Mouse (Mus musculus): Measurements from ENCODE around the gene Eif4b.

Gene Eif4b

GRCm38 (mm10) chr15:102101672-102102541, 28.3 kb downstream of the Eif4b start:
- no peak for DNase-seq (ENCODE audit: low read depth, low spot score)

- no peak for DNase-seq (ENCODE audit: low read depth, low spot score)
Measured at GRCm38 (mm10) chr15:102102548-102103121, 29.1 kb downstream of the Eif4b start.

GRCm38 (mm10) chr15:102103371-102103946, 29.9 kb downstream of the Eif4b start:
- no peak for DNase-seq (ENCODE audit: low read depth, low spot score)

GRCm38 (mm10) chr15:102103947-102104555, 30.5 kb downstream of the Eif4b start:
- DNase-seq (ENCODE audit: low read depth, low spot score): no peak

- DNase-seq (ENCODE audit: low read depth, low spot score): no peak
Measured at GRCm38 (mm10) chr15:102105360-102105759, 31.8 kb downstream of the Eif4b start.

- no peak for DNase-seq (ENCODE audit: low read depth, low spot score)
Measured at GRCm38 (mm10) chr15:102105764-102106730, 32.5 kb downstream of the Eif4b start.

- no peak for DNase-seq (ENCODE audit: low read depth, low spot score)
Measured at GRCm38 (mm10) chr15:102106754-102107456, 33.3 kb downstream of the Eif4b start.

- no peak for DNase-seq (ENCODE audit: low read depth, low spot score)
Measured at GRCm38 (mm10) chr15:102107689-102108573, 34.4 kb downstream of the Eif4b start.

GRCm38 (mm10) chr15:102108651-102109525, 35.3 kb downstream of the Eif4b start:
- peak; percentile 68 for DNase-seq (ENCODE audit: low read depth, low spot score)

- DNase-seq (ENCODE audit: low read depth, low spot score): no peak
Measured at GRCm38 (mm10) chr15:102110271-102110670, 36.7 kb downstream of the Eif4b start.

- no peak for DNase-seq (ENCODE audit: low read depth, low spot score)
Measured at GRCm38 (mm10) chr15:102110701-102111494, 37.3 kb downstream of the Eif4b start.

- no peak for DNase-seq (ENCODE audit: low read depth, low spot score)
Measured at GRCm38 (mm10) chr15:102111495-102111829, 37.9 kb downstream of the Eif4b start.

- no peak for DNase-seq (ENCODE audit: low read depth, low spot score)
Measured at GRCm38 (mm10) chr15:102112181-102112580, 38.6 kb downstream of the Eif4b start.

- DNase-seq (ENCODE audit: low read depth, low spot score): no peak
Measured at GRCm38 (mm10) chr15:102112827-102113226, 39.3 kb downstream of the Eif4b start.

GRCm38 (mm10) chr15:102113674-102114073, 40.1 kb downstream of the Eif4b start:
- DNase-seq (ENCODE audit: low read depth, low spot score): no peak

GRCm38 (mm10) chr15:102114651-102115260, 41.2 kb downstream of the Eif4b start:
- DNase-seq (ENCODE audit: low read depth, low spot score): no peak

- DNase-seq (ENCODE audit: low read depth, low spot score): no peak
Measured at GRCm38 (mm10) chr15:102115731-102116231, 42.2 kb downstream of the Eif4b start.
